Mouse (Mus musculus): ENCODE measurements at regions not wholly inside any gene's neighbourhood (a gene's known extent, or its start where the extent isn't known, plus 50 kb on each side); places are given as distances from the start of the nearest gene placed in this dataset.

DNA sequence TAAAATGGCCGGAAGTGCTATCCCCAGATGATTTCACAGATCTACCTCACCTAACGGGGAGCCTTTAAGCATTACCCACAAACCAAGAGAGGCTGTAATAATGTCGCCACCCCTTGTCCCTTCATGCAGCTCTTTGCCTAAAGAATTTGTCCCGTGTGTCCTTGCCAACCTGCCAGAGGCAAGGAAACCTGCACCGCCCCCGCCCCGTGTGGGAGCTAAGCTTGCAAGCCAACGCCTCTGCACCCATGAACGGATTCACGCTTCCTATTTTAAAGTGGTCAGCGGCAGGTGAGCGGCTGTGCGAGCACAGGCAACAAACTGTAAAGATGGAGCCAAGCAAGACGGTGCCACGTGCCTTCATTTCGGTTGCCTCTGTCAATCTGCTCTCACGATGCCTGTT lies 63.1 kb downstream of the Gm11011 start:
- Histone ChIP-seq H3K9ac (ENCODE audit: low read length) (no peak overlapping the region), H3K36me3 (ENCODE audit: control insufficient read depth, insufficient read depth, low read length) (no peaks in the 10 kb centered on the region), H3K27ac (ENCODE audit: low read length) (no peak overlapping the region), H3K27me3 (ENCODE audit: control insufficient read depth, insufficient read depth, low read length) (no peaks in the 10 kb centered on the region), H3K4me3 (replicated peaks; ENCODE audit: low read length) (no peak overlapping the region), H3K9me3 (replicated peaks; ENCODE audit: control insufficient read depth, low read length) (no peaks in the 10 kb centered on the region), H3K4me1 (ENCODE audit: control insufficient read depth, insufficient read depth, low read length) (no peaks in the 10 kb centered on the region), H3K4me2 (ENCODE audit: low read depth, low read length) (no peak overlapping the region)
- ATAC-seq (ENCODE audit: insufficient read depth, low FRiP score): no peak
- WGBS: 76% methylated on average over 17 of the region's 17 CpGs

DNA sequence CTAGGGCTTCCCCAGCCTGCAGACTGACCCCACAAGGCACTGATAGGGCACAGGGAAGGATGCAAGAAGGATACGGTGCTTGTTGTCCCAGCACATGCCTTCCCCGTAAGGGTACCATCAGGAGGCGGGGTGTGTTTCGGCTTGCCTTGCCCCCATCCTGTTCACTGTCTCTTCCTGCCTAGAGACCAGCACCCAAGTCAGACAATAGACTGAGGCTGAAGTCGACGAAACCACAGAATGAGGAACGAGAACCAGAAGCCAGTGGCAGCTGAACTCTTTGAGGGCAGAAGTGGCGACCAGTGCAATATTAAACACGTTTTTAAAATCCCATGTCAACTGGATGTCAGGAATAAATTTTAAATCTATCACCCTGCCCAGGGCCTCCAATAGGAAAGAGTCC lies 67.6 kb downstream of the Gm11011 start:
- Histone ChIP-seq H3K9ac (ENCODE audit: low read length) (no peak overlapping the region), H3K27ac (ENCODE audit: low read length) (no peak overlapping the region), H3K36me3 (ENCODE audit: control insufficient read depth, insufficient read depth, low read length) (no peaks in the 10 kb centered on the region), H3K4me2 (ENCODE audit: low read depth, low read length) (no peak overlapping the region), H3K9me3 (replicated peaks; ENCODE audit: control insufficient read depth, low read length) (no peaks in the 10 kb centered on the region), H3K4me1 (ENCODE audit: control insufficient read depth, insufficient read depth, low read length) (no peaks in the 10 kb centered on the region), H3K27me3 (ENCODE audit: control insufficient read depth, insufficient read depth, low read length) (no peaks in the 10 kb centered on the region), H3K4me3 (replicated peaks; ENCODE audit: low read length) (no peak overlapping the region)
- 55% methylated on average over 9 of the region's 9 CpGs for WGBS
- no peak for ATAC-seq (ENCODE audit: insufficient read depth, low FRiP score)

DNA sequence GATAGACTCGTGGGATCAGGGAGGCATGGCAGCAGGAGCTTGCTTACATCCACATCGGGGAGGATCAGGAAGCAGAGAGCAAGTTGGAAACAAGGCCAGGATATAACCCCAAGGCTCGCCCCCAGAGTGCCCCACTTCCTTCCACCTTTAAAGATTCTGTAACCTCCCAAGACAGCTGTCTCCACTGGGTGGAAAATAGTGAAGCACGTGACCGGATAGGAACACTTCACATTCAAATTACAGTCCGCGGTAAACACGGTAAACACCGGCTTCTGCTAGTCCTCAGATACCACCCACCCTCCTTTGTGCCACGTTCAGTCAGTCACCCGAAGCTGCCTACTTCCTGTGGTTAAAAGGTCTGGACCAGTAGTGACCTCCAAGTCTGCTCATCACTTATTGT lies 72.2 kb downstream of the Gm11011 start:
- ATAC-seq (ENCODE audit: insufficient read depth, low FRiP score): no peak; the same call in 1 of the 2 replicates
- H3K9ac ChIP-seq (ENCODE audit: low read length): no peak overlapping the region
- H3K27ac ChIP-seq (ENCODE audit: low read length): peak overlapping the region; percentile 26; the same call in 1 of the 2 replicates
- WGBS: 63% methylated on average over 11 of the region's 11 CpGs
- H3K27me3 ChIP-seq (ENCODE audit: control insufficient read depth, insufficient read depth, low read length): no peaks in the 10 kb centered on the region
- H3K4me1 ChIP-seq (ENCODE audit: control insufficient read depth, insufficient read depth, low read length): no peaks in the 10 kb centered on the region
- no peak overlapping the region for H3K4me2 ChIP-seq (ENCODE audit: low read depth, low read length)
- no peaks in the 10 kb centered on the region for H3K36me3 ChIP-seq (ENCODE audit: control insufficient read depth, insufficient read depth, low read length)
- H3K4me3 ChIP-seq (replicated peaks; ENCODE audit: low read length): no peak overlapping the region
- no peaks in the 10 kb centered on the region for H3K9me3 ChIP-seq (replicated peaks; ENCODE audit: control insufficient read depth, low read length)

DNA sequence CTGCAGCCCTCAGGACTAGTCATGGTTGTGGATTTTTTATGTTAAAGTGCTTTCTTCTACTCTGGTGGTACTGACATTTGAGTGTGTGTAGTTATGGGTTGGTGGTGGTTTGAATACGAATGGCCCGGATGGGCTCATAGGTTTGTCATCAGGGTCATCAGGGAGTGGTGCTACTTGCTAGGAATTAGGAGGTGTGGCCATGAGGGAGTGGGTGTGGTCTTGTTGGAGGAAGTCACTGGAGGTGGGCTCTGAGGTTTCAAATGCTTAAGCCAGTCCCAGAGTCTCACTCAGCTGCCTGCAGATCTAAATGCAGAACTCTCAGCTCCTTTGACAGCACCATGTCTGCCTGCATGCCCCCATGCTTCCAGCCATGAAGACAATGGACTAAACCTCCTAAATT lies 76.8 kb downstream of the Gm11011 start:
- ATAC-seq (ENCODE audit: insufficient read depth, low FRiP score): no peak
- H3K4me2 ChIP-seq (ENCODE audit: low read depth, low read length): no peak overlapping the region
- H3K36me3 ChIP-seq (ENCODE audit: control insufficient read depth, insufficient read depth, low read length): no peaks in the 10 kb centered on the region
- no peak overlapping the region for H3K9ac ChIP-seq (ENCODE audit: low read length)
- no peak overlapping the region for H3K4me3 ChIP-seq (replicated peaks; ENCODE audit: low read length)
- H3K27me3 ChIP-seq (ENCODE audit: control insufficient read depth, insufficient read depth, low read length): no peaks in the 10 kb centered on the region
- 81% methylated on average over 2 of the region's 2 CpGs for WGBS
- no peaks in the 10 kb centered on the region for H3K9me3 ChIP-seq (replicated peaks; ENCODE audit: control insufficient read depth, low read length)
- H3K4me1 ChIP-seq (ENCODE audit: control insufficient read depth, insufficient read depth, low read length): no peaks in the 10 kb centered on the region
- H3K27ac ChIP-seq (ENCODE audit: low read length): no peak overlapping the region

DNA sequence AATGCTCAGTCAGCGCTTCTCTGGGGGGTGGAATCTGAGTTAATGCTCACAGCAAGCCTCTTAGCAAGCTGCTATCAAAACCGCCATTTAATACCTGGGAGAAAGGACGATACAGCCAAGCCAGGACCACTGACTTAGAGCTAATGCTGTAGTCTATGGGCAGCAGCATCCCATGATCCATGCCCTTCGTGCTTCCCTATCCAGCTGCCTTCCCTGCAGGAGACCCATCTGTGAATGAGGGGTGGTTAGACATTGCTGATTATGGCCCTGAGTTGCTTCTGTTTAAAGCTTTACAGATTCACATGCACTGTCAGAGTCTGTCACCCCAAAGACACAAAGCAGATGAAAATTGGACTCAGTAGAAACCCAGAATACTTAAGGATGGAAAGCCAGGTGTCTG lies 78.1 kb downstream of the Gm11011 start:
- Histone ChIP-seq H3K4me3 (replicated peaks; ENCODE audit: low read length) (no peak overlapping the region), H3K4me1 (ENCODE audit: control insufficient read depth, insufficient read depth, low read length) (no peaks in the 10 kb centered on the region), H3K9me3 (replicated peaks; ENCODE audit: control insufficient read depth, low read length) (no peaks in the 10 kb centered on the region), H3K27ac (ENCODE audit: low read length) (no peak overlapping the region), H3K36me3 (ENCODE audit: control insufficient read depth, insufficient read depth, low read length) (no peaks in the 10 kb centered on the region), H3K9ac (ENCODE audit: low read length) (no peak overlapping the region), H3K27me3 (ENCODE audit: control insufficient read depth, insufficient read depth, low read length) (no peaks in the 10 kb centered on the region), H3K4me2 (ENCODE audit: low read depth, low read length) (no peak overlapping the region)
- ATAC-seq (ENCODE audit: insufficient read depth, low FRiP score): no peak
- WGBS: 81% methylated on average over 4 of the region's 4 CpGs

DNA sequence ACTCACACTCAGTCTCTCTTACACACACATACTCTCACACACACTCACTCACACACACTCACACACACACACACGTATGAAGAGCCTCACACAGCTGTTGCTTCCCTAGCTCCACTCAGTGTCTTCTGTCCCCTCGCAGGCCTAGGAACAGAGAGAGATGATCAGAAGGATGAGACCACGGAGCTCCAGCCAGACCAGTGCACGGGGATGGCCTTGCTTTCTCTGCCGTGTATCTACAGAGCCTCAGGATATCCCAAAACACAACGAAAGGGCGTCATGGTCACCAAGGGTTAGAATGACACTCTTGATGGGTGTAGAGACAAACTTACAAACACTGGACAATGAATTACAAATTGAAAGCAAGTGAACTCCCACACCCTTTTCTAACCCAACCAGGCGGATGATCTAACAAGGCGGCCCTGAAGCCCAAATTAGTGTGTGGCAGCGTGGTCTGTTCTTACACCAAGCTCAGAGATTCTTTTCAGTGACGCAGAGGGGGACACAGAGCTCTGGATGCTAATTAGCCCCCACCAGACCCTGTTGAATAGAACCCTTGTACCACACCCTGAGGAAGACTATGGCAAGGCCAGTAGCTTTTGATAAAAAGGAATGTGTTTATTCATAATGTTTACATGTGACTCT lies 83.0 kb downstream of the Gm11011 start:
- Histone ChIP-seq H3K4me3 (replicated peaks; ENCODE audit: low read length) (no peak overlapping the region), H3K4me2 (ENCODE audit: low read depth, low read length) (no peak overlapping the region), H3K27me3 (ENCODE audit: control insufficient read depth, insufficient read depth, low read length) (no peaks in the 10 kb centered on the region), H3K4me1 (ENCODE audit: control insufficient read depth, insufficient read depth, low read length) (no peaks in the 10 kb centered on the region), H3K9me3 (replicated peaks; ENCODE audit: control insufficient read depth, low read length) (no peaks in the 10 kb centered on the region), H3K36me3 (ENCODE audit: control insufficient read depth, insufficient read depth, low read length) (no peaks in the 10 kb centered on the region), H3K27ac (ENCODE audit: low read length) (no peak overlapping the region), H3K9ac (ENCODE audit: low read length) (no peak overlapping the region)
- 87% methylated on average over 11 of the region's 11 CpGs for WGBS
- no peak for ATAC-seq (ENCODE audit: insufficient read depth, low FRiP score)

DNA sequence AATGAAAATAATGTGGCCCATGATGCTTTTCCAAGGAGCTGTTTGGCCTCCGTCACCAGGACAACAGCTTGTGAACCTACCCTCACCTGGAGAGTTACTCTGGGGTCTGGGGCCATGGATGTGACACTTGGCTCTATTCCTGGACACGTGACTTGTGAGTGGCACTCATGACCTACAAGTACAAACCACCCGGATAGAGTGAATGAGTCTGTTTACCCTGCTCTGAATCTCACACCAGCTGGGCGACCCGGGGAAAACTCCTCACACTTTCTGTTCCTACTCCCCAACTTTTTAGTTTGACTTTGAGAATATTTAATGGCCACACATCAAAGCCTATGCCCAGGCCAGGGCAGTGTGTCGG lies 84.0 kb downstream of the Gm11011 start:
- Histone ChIP-seq H3K4me3 (replicated peaks; ENCODE audit: low read length) (no peak overlapping the region), H3K36me3 (ENCODE audit: control insufficient read depth, insufficient read depth, low read length) (no peaks in the 10 kb centered on the region), H3K9ac (ENCODE audit: low read length) (no peak overlapping the region), H3K4me1 (ENCODE audit: control insufficient read depth, insufficient read depth, low read length) (no peaks in the 10 kb centered on the region), H3K27me3 (ENCODE audit: control insufficient read depth, insufficient read depth, low read length) (no peaks in the 10 kb centered on the region), H3K27ac (ENCODE audit: low read length) (no peak overlapping the region), H3K4me2 (ENCODE audit: low read depth, low read length) (no peak overlapping the region), H3K9me3 (replicated peaks; ENCODE audit: control insufficient read depth, low read length) (no peaks in the 10 kb centered on the region)
- 64% methylated on average over 6 of the region's 6 CpGs for WGBS
- no peak for ATAC-seq (ENCODE audit: insufficient read depth, low FRiP score)

DNA sequence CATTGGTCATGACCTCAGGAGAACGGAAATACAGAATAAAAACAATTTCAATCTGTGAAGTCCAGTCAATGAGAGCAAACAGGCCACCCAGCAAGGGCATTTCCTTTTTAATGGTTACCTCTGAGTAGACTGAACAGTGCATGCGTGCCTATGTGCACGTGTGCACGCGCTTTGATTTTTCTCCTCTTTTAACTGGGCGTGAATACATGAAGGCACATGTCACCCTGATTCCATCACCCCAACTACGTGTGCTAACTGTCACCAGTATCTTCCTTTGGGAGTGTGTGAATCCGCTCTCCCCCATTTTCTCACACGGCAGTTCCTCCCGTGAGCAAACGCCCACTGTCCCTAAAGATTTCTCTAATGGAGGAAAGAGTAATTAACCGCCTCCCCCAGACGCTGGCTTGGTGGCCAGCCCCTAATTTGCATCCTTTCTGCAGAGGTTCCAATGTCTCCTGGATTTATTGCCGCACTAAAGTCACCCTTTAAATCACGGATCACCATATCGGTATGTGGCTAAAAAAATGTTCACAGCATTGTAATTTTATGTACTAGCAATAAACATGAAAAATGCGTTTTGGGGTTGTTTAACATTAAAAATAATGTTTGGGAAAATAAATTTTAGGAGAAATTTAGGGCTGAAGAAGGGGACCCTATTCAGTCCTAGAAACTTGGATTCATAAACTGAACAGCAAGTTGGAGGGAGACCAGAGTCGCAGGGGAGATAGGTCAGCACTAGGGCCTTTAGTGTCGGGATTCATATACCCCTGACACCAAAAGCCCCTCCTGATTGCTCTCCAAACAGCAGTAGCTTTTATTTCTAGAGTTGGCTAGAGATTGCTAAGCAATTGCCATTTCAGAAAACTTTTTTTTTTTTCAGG lies 84.6 kb downstream of the Gm11011 start:
- no peak overlapping the region for H3K4me2 ChIP-seq (ENCODE audit: low read depth, low read length)
- H3K27ac ChIP-seq (ENCODE audit: low read length): no peak overlapping the region

DNA sequence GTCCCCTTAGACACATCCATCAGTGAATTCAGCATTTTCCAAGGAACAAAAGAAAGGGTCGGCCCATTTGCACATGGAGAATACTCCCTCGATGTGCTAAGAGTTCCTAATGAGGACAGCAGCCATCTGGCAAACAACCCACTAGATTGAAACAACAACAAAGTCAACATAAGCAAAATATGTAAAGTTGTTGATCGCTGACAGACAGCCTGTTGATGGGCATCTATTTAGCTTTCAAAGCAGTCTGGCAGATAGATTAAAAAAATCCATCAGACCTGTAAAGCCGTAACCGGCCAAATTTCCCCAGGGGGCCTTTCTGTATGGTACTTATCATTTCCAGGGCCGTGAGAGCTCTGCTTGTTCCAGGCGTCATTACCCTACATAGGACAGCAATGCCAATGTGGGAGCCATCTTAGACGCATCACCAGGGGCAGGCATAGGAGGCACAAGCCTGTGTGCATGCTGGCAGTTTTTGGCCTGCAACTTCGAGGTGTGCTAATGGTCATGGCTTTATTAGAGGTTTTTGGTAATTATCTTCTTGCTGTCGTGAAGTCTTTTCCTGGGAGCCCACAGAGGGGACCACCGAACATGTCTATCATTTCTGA lies 85.7 kb downstream of the Gm11011 start:
- no peaks in the 10 kb centered on the region for H3K27me3 ChIP-seq (ENCODE audit: control insufficient read depth, insufficient read depth, low read length)
- no peak overlapping the region for H3K4me3 ChIP-seq (replicated peaks; ENCODE audit: low read length)
- ATAC-seq (ENCODE audit: insufficient read depth, low FRiP score): no peak
- no peaks in the 10 kb centered on the region for H3K36me3 ChIP-seq (ENCODE audit: control insufficient read depth, insufficient read depth, low read length)
- 85% methylated on average over 11 of the region's 11 CpGs for WGBS
- no peaks in the 10 kb centered on the region for H3K9me3 ChIP-seq (replicated peaks; ENCODE audit: control insufficient read depth, low read length)
- no peak overlapping the region for H3K4me2 ChIP-seq (ENCODE audit: low read depth, low read length)
- H3K9ac ChIP-seq (ENCODE audit: low read length): no peak overlapping the region
- H3K27ac ChIP-seq (ENCODE audit: low read length): no peak overlapping the region
- no peaks in the 10 kb centered on the region for H3K4me1 ChIP-seq (ENCODE audit: control insufficient read depth, insufficient read depth, low read length)

More for the DNA sequence above, 84.6 kb downstream of the Gm11011 start:
- no peak overlapping the region for H3K4me3 ChIP-seq (replicated peaks; ENCODE audit: low read length)
- H3K9me3 ChIP-seq (replicated peaks; ENCODE audit: control insufficient read depth, low read length): no peaks in the 10 kb centered on the region
- no peak overlapping the region for H3K9ac ChIP-seq (ENCODE audit: low read length)
- 77% methylated on average over 19 of the region's 19 CpGs for WGBS
- H3K36me3 ChIP-seq (ENCODE audit: control insufficient read depth, insufficient read depth, low read length): no peaks in the 10 kb centered on the region
- no peaks in the 10 kb centered on the region for H3K4me1 ChIP-seq (ENCODE audit: control insufficient read depth, insufficient read depth, low read length)
- H3K27me3 ChIP-seq (ENCODE audit: control insufficient read depth, insufficient read depth, low read length): no peaks in the 10 kb centered on the region
- no peak for ATAC-seq (ENCODE audit: insufficient read depth, low FRiP score)

Data from stomach, embryonic 16.5 days (tissue).